Mouse (Mus musculus) forebrain, embryonic 10.5 days (tissue): ENCODE measurements at regions not wholly inside any gene's neighbourhood (a gene's known extent, or its start where the extent isn't known, plus 50 kb on each side); places are given as distances from the start of the nearest gene placed in this dataset.

Experiments used
- DNase-seq: peaks from one replicate; pipeline ENCODE4 v3.0.0-alpha.2; 2017; ENCODE audit warnings: low spot score; ENCODE audit errors: extremely low spot score
- H3K27ac ChIP-seq: fragments of 300-500 bp; sonication (generic); 2 replicates; pipeline ENCODE4 v1.5.1; 2016; ENCODE audit warnings: mild to moderate bottlenecking
- H3K27me3 ChIP-seq: fragments of 300-500 bp; sonication (generic); 2 replicates; pipeline ENCODE4 v1.6.1; 2016; ENCODE audit warnings: mild to moderate bottlenecking; ENCODE audit not compliant: poor library complexity, severe bottlenecking
- H3K36me3 ChIP-seq: fragments of 300-500 bp; sonication (generic); replicated peaks from 2 replicates; pipeline ENCODE4 v1.6.1; 2016; ENCODE audit warnings: mild to moderate bottlenecking, moderate library complexity
- H3K4me1 ChIP-seq: fragments of 300-500 bp; sonication (generic); 2 replicates; pipeline ENCODE4 v1.6.1; 2016
- H3K4me3 ChIP-seq: fragments of 300-500 bp; sonication (generic); 2 replicates; pipeline ENCODE4 v1.5.1; 2016; ENCODE audit warnings: mild to moderate bottlenecking, moderate library complexity
- H3K9me3 ChIP-seq: fragments of 300-500 bp; sonication (generic); 2 replicates; pipeline ENCODE4 v1.6.1; 2016; ENCODE audit warnings: mild to moderate bottlenecking, moderate library complexity
- WGBS: fragments of 180-500 bp; shearing (Covaris S2); methylation state at CpG from one replicate; pipeline ENCODE4 v1.1.7; 2016; 5-methylcytosine and 5-hydroxymethylcytosine counted together

DNA sequence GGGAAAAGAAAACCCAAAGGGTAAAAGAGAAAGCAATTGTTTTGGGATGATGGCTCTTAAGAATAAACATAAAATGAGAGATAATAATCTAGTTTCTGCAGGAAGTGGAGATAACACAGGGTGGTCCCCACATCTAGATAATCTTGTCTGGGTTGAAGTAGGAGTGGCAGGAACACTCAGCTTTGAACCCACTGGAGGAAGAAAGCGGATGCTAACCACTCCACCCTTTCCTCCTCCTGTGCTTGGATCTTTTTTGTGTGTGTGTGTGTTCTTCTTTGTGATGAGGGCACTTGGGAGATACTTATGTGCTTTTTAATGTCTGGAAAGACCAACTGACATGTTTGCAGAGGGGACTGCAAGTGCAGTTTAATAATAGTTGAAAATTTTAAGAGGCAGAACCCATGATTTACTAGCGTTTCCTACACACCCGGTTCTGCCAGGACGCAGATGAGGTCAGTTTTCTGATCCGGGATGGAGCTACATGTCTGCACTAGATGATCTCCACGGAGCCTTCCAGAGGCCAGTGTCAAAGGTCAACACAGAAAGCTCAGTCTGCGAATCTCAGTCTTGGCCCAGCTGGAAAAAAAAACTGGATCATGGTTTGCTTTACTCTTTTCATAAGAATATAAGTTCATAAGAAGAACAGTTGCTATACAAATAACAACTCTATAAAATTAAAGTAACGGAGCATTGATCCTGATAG, 82.7 kb downstream of the Gm13691 start:
- DNase-seq, result no peak
- no peak overlapping the region for H3K27ac ChIP-seq
- H3K9me3 ChIP-seq, result no peaks in the 10 kb centered on the region
- no peaks in the 10 kb centered on the region for H3K4me1 ChIP-seq
- no peaks in the 10 kb centered on the region for H3K36me3 ChIP-seq
- 83% methylated on average over 8 of the region's 8 CpGs for WGBS
- no peaks in the 10 kb centered on the region for H3K27me3 ChIP-seq
- no peak overlapping the region for H3K4me3 ChIP-seq

DNA sequence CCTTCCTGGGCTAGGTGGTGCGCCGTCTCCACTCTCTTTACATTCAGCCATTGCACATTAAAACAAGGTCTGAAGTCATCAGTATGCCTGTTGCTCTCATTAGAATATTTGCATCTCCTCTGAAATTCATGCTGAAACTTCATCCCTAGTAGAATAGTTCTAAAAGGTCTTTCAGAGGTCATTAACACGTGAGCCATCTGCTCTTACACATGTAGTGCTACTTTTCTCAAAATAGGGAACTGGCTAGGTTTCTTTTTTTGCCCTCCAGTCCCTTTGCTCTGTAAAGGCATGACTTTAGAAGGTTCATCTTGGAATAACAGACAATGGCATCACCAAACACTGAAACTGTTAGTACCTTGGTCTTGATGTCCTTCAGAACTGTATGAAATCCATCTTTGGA, 85.6 kb downstream of the Gm13691 start:
- Histone ChIP-seq H3K27ac (no peak overlapping the region), H3K4me1 (no peaks in the 10 kb centered on the region), H3K9me3 (no peaks in the 10 kb centered on the region), H3K4me3 (no peak overlapping the region), H3K27me3 (no peaks in the 10 kb centered on the region), H3K36me3 (no peaks in the 10 kb centered on the region)
- no peak for DNase-seq
- WGBS, result 79% methylated on average over 3 of the region's 3 CpGs

DNA sequence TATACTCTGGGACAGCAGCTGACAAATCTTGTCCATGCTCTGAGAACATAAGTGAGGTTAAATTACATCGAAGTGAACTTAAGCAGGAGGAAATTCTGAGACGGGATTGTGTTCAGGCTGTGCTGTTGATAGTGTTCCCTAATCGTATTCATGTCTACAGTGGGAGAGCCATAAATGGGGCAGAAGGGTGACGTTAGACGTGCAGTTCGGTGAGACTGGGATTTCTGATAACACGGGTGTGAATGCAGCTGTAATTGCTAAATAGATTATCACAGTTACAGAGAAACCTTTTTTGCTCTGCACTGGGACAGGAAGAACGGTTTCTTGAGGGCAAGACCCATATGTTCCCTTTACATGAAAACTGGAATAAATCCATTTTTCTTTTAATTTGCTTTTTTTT, 88.9 kb downstream of the Gm13691 start:
- H3K9me3 ChIP-seq, result no peaks in the 10 kb centered on the region
- H3K27me3 ChIP-seq, result no peaks in the 10 kb centered on the region
- no peak for DNase-seq
- H3K4me3 ChIP-seq, result no peak overlapping the region
- 94% methylated on average over 8 of the region's 8 CpGs for WGBS
- H3K36me3 ChIP-seq, result no peaks in the 10 kb centered on the region
- H3K27ac ChIP-seq, result no peak overlapping the region
- H3K4me1 ChIP-seq, result no peaks in the 10 kb centered on the region

DNA sequence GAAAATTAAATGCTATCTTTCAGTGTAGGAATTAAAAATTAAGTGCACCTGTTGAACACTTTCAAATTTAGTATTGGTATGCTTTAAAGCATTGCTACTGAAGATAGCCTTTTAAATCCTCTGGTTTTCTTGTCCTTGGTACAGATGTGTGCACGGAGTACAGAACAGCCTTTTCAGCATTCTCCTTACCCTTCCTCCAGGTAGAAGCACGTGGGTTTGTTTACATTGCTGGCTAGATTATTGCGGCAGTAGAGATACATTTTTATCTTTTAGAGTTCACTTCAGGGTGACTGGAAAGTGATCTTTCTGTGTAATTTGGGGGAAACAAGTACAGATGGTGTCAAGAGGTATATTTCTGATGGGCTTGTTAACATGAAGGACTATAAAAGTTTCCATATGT, 89.9 kb downstream of the Gm13691 start:
- Histone ChIP-seq H3K9me3 (no peaks in the 10 kb centered on the region), H3K27ac (no peak overlapping the region), H3K4me1 (no peaks in the 10 kb centered on the region), H3K36me3 (no peaks in the 10 kb centered on the region), H3K27me3 (no peaks in the 10 kb centered on the region), H3K4me3 (no peak overlapping the region)
- no peak for DNase-seq
- 85% methylated on average over 3 of the region's 3 CpGs for WGBS

DNA sequence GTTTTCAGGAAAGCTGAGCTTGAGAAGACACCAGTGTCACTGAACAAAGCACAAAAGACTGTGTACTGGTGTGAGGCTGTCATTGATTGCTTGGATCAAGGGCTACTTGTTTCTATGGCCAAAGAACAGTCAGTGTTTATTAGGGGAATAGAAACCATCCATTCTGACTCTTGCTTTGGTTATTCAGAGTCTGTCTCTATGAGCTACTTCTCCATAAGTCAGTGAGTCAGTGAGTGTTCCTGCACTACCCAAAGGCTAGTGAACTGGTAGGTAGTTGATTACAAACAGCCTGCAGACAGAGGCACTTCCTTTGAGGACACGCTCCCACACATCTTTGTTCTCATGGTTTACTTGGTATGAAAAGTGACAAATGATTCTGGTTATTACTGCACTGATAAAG, 104.4 kb downstream of the Gm13691 start:
- no peaks in the 10 kb centered on the region for H3K36me3 ChIP-seq
- no peak for DNase-seq
- H3K9me3 ChIP-seq, result no peaks in the 10 kb centered on the region
- H3K4me3 ChIP-seq, result no peak overlapping the region
- H3K27me3 ChIP-seq, result no peaks in the 10 kb centered on the region
- WGBS, result 77% methylated on average over 1 of the region's 1 CpGs
- no peaks in the 10 kb centered on the region for H3K4me1 ChIP-seq
- no peak overlapping the region for H3K27ac ChIP-seq

DNA sequence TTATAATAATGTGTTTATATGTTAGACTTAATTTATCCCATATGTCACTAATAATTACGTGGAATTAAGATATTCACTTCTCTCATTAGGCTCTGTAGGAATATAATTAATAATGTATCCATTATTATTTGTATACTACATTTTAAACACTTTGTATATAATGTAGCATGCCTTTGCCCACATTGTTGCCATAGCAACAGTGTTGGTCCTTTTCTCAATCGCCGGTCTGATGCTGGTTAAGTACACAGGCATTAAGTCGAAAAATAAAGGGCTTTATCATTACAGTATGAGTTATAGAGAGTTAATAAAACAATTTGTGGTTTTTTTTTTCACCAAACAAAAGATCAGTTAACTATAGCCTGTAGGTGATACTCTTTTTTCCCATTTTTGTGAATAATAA, 108.4 kb downstream of the Gm13691 start:
- no peaks in the 10 kb centered on the region for H3K4me1 ChIP-seq
- H3K27ac ChIP-seq, result no peak overlapping the region
- no peak overlapping the region for H3K4me3 ChIP-seq
- no peaks in the 10 kb centered on the region for H3K27me3 ChIP-seq
- DNase-seq, result no peak
- no peaks in the 10 kb centered on the region for H3K36me3 ChIP-seq
- WGBS, result 89% methylated on average over 4 of the region's 4 CpGs
- H3K9me3 ChIP-seq, result no peaks in the 10 kb centered on the region

DNA sequence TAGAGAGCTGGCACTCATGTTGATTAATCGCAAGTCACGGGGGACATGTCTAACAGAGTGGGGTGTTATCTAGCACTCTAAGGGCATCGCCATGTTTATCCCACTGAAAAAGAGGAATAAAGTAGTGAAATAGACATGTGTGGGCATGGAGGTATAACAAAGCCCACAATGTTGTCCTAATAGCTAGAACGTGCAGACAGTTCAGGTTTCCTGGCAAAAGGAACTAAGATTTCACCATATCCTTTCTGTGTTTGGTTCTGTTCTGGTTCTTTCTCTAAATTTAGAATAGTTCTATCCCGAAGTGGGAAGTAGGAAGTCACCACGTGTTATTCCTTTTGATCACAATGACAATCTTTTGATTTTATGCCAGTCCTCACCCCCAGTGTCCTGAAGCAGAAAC, 123.2 kb downstream of the Gm13691 start:
- no peak overlapping the region for H3K4me3 ChIP-seq

DNA sequence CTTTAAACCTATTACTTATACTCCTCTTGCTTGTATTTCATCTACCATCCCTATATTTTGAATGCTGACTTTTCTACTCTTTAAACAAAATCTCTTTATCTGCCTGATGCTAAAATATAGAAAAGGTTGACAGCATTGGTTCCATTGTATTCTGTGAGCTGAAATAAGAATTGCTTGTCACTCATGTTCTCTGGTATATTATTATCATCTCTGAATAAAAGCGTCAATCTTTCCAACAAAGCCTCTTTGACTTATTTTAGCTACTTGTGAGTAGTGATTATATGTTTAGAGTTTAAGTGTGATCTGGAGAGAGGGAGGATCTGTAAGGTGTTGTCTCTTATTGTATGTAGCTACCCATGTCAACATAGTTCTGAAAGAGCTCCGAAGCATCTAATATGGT, 129.5 kb downstream of the Gm13691 start:
- no peaks in the 10 kb centered on the region for H3K36me3 ChIP-seq
- no peak for DNase-seq
- H3K9me3 ChIP-seq, result no peaks in the 10 kb centered on the region
- H3K27ac ChIP-seq, result no peak overlapping the region
- WGBS, result 91% methylated on average over 2 of the region's 2 CpGs
- no peaks in the 10 kb centered on the region for H3K27me3 ChIP-seq
- H3K4me3 ChIP-seq, result no peak overlapping the region
- H3K4me1 ChIP-seq, result no peaks in the 10 kb centered on the region

More for the DNA sequence above, 123.2 kb downstream of the Gm13691 start:
- Histone ChIP-seq H3K27me3 (no peaks in the 10 kb centered on the region), H3K9me3 (peaks cover 4% of the 10 kb centered on the region; the same call in 1 of the 2 replicates), H3K36me3 (no peaks in the 10 kb centered on the region), H3K27ac (no peak overlapping the region), H3K4me1 (no peaks in the 10 kb centered on the region)
- no peak for DNase-seq
- 85% methylated on average over 6 of the region's 6 CpGs for WGBS

DNA sequence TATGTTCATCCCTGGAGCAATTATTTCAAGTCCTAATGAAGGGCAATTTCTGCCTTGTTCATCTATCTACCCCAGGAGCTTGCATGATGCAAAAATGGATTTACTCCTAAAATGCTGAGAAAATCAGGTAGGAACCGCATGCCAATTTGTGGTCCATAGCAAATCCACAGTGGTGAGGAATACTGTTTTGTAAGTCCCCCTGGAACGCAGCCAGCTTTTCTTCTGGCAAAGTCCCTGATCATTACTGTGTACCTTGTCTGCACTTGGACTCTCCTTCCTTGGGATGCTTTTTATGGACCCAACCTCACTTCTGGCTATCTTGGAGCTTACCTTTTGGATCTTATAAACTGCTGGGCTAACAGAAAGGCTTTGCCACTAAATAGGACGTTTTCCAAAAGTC, 137.2 kb downstream of the Gm13691 start:
- WGBS, result 83% methylated on average over 3 of the region's 3 CpGs
- H3K36me3 ChIP-seq, result no peaks in the 10 kb centered on the region
- no peak for DNase-seq
- no peaks in the 10 kb centered on the region for H3K27me3 ChIP-seq
- H3K4me1 ChIP-seq, result no peaks in the 10 kb centered on the region
- no peak overlapping the region for H3K4me3 ChIP-seq
- no peak overlapping the region for H3K27ac ChIP-seq
- no peaks in the 10 kb centered on the region for H3K9me3 ChIP-seq

DNA sequence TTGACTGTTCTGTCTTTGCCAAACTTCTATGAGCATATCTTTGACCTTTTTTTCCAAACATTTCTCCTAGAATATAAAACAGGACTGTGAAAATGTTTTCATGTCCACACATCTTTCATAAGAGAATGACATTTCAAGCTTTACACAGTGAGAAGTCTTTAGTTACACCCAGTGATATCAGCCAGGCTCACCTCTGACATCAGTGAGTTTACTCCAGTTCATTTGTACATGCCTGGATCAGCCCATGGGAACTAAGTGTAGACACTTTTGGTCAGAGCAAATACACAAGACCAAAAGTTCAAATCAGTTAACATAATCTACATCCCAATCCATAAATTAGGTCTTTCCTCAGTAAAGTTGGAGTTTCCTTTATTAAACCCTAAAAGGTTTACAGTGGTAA, 171.4 kb downstream of the Gm13691 start:
- Histone ChIP-seq H3K4me3 (no peak overlapping the region), H3K9me3 (no peaks in the 10 kb centered on the region), H3K27ac (no peak overlapping the region), H3K4me1 (no peaks in the 10 kb centered on the region), H3K36me3 (no peaks in the 10 kb centered on the region), H3K27me3 (no peaks in the 10 kb centered on the region)
- DNase-seq, result no peak

DNA sequence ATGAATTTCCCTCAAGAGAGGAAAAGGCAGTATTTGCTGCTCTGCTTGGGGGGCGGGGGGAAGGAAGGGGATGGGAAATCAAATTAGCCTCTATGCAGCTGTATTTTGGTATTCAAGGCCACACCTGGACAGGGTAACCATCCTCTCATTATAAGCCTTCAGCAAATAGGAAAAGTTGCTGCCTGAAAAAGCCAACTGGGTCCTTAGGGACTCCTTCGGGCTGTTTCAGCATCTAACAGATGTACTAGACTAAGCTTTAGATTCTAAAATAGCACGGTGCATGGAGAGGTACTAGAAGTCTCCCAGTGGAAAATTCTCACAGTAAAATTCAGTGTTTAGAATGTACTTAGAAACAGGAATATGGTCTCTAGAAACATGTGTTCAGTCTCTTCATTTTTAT, 183.1 kb downstream of the Gm13691 start:
- no peaks in the 10 kb centered on the region for H3K27me3 ChIP-seq
- H3K9me3 ChIP-seq, result no peaks in the 10 kb centered on the region
- DNase-seq, result no peak
- H3K4me3 ChIP-seq, result no peak overlapping the region
- no peaks in the 10 kb centered on the region for H3K4me1 ChIP-seq
- 86% methylated on average over 3 of the region's 3 CpGs for WGBS
- no peak overlapping the region for H3K27ac ChIP-seq
- H3K36me3 ChIP-seq, result no peaks in the 10 kb centered on the region

DNA sequence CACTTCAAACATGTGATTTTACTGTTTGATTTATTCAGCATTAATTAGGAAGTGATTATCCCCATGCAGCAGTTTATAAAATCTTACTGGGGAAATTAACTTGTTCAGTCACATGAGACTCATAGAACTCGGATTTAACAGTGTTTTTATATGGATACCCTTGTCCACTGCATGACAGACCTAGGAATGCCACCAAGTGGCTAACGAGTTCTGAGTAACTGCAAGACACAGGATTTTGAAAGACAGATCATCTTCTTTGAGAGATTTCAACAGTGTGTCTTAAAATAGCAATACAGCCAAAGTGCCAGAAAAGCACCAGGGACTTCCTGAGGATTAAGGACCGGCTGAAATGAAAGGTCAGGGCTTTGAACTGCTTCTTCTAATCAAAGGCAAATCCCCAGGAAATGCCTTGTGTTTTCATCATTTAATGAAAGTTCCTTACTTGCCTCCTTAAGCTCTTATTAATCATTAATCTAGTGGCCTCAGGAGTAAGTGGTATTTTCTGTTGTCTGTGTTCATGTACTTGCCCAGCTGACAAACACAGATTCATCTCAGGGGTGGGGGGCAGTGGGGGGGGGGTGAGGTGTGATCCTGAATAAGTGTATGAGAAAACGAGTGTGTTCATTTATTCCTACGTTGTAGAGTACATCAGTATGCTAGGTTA, 193.4 kb downstream of the Gm13691 start:
- 26% methylated on average over 5 of the region's 5 CpGs for WGBS
- H3K27me3 ChIP-seq, result no peaks in the 10 kb centered on the region
- no peak for DNase-seq
- no peak overlapping the region for H3K27ac ChIP-seq
- no peaks in the 10 kb centered on the region for H3K9me3 ChIP-seq
- H3K4me1 ChIP-seq, result peaks cover 24% of the 10 kb centered on the region
- H3K36me3 ChIP-seq, result no peaks in the 10 kb centered on the region
- H3K4me3 ChIP-seq, result no peak overlapping the region

DNA sequence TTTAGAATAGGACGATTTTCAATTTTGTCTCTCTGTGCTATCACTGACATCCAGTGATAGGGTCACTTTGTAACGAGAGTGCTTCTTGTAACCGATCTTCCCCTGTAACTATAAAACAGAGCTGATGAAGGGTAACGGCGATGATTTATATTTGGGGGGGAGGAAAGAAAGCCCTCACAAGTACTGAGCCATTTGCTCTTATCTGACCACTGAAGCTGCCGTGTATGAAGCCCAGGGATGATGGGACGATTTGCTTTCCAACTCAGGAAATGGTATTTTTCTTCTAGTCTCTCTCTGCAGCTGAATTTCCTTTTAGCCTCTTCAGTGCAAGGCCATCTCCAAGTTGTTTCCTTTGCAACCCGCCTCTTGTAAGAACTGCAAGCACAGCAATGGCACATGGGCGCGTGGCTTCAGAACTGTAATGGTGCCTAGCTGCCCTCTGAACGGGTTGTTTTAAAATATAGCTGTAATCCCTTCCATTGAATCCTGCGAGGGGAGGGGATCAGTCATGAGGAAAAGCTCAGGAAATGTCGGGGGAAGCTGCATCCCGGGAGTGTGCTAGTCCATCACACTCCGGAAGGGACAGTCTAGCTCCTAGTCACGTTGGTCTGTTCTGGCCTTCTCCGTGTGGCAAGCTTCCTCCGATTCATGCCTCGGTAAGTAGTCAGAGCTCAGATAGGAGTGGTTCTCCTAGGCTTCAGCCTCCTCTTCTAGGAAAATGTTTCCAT, 194.1 kb downstream of the Gm13691 start:
- no peak for DNase-seq
- WGBS, result 69% methylated on average over 19 of the region's 19 CpGs
- no peaks in the 10 kb centered on the region for H3K27me3 ChIP-seq
- H3K4me3 ChIP-seq, result no peak overlapping the region
- H3K27ac ChIP-seq, result no peak overlapping the region
- H3K9me3 ChIP-seq, result no peaks in the 10 kb centered on the region
- H3K4me1 ChIP-seq, result peaks cover 24% of the 10 kb centered on the region
- no peaks in the 10 kb centered on the region for H3K36me3 ChIP-seq
